Mouse (Mus musculus): ENCODE results near the gene Ssc4d.

- TF ChIP-seq POLR2A (IDR thresholded peaks at IDR 0.05; ENCODE audit: low read depth, low read length) (no peak), CTCF (conservative IDR thresholded peaks at IDR 0.05; ENCODE audit: insufficient read depth, insufficient read length, low read depth, low read length) (no peak)
These were observed 40.5 kb upstream of the Ssc4d start for GRCm38 (mm10) chr5:136014877-136015276.
